Mouse (Mus musculus): ENCODE data around the gene Ick. TPM values are rescaled to one million over a fixed set of nuclear protein-coding genes. Genes with fewer than 3 reads are reported as not detected.

Ick gene
- polyA plus RNA-seq, 1 experiment, result not detected

GRCm38 (mm10) chr9:78190651-78191634 is 82.0 kb downstream of the Ick start:
- WGBS, result 6% methylated on average over 19 of the region's 19 CpGs
- TF ChIP-seq POLR2A (IDR thresholded peaks at IDR 0.05; ENCODE audit: insufficient read depth, low read depth, low read length) (no peak), CTCF (IDR thresholded peaks at IDR 0.05; ENCODE audit: insufficient read depth, low read depth, low read length) (no peak)
- no peak overlapping the region for H3K27ac ChIP-seq (ENCODE audit: insufficient read depth, low read depth, low read length)
- H3K4me1 ChIP-seq (ENCODE audit: control insufficient read depth, insufficient read depth, low read length), result peaks cover 7% of the 10 kb centered on the region; the same call in 1 of the 2 replicates
- no peak overlapping the region for H3K4me3 ChIP-seq (ENCODE audit: insufficient read depth, low read depth, low read length)

DNA sequence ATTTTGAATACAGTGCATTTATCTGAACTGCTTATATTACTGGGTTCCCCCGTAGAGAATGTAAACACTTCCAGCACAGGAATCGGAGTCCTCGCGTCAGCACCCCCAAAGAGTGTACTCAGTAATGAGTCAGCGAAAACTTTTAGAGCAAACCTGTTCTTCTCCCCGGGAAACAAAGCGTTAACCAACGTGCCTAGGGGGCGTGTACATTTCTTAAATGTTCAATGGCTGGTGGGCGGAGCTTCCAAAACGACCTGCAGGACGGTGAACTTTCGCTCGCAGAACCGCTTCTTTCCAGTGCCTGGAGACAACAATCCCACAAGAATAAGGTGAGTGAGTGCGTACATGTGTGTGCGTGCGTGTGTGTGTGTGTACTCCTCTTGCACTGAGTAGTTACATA is 82.7 kb downstream of the Ick start:
- Histone ChIP-seq H3K4me1 (ENCODE audit: control insufficient read depth, insufficient read depth, low read length) (peaks cover 7% of the 10 kb centered on the region; the same call in 1 of the 2 replicates), H3K27ac (ENCODE audit: insufficient read depth, low read depth, low read length) (no peak overlapping the region), H3K4me3 (ENCODE audit: insufficient read depth, low read depth, low read length) (peak overlapping the region; percentile 36)
- TF ChIP-seq POLR2A (IDR thresholded peaks at IDR 0.05; ENCODE audit: insufficient read depth, low read depth, low read length), result no peak
- TF ChIP-seq CTCF (IDR thresholded peaks at IDR 0.05; ENCODE audit: insufficient read depth, low read depth, low read length), result no peak
- WGBS, result 3% methylated on average over 18 of the region's 18 CpGs

DNA sequence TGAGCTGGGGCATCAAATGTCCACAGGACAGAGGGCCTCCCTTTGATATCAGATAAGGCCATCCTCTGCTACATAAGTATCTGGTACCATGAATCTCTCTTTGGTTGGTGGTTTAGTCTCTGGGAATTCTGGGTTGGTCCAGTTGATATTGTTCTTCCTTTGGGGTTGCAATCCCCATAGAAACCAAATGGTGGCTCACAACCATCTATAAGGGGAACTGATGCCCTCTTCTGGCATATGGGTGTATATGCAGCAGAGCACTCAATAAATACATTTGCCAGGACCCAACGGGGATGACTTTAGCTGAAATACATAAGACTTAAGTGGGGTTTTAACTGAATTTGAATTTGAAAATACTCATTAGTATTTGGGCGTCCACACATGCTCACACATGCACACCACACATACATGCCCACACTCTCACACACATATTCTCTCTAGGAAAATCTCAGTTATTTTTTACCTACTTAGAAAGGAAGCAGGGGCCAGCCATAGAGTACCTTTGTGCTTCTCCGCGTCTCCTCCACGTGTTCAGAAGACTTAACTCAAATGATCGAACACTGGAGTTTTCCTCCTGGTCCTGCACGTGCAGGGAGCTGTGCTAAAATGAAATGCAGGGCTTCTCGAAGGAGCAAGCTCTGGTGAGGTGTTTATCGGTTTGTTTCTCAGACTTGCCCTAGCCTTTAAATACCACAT is 85.1 kb downstream of the Ick start:
- TF ChIP-seq POLR2A (IDR thresholded peaks at IDR 0.05; ENCODE audit: insufficient read depth, low read depth, low read length) (no peak), CTCF (IDR thresholded peaks at IDR 0.05; ENCODE audit: insufficient read depth, low read depth, low read length) (no peak)
- WGBS, result 37% methylated on average over 9 of the region's 9 CpGs
- Histone ChIP-seq H3K4me3 (ENCODE audit: insufficient read depth, low read depth, low read length) (no peak overlapping the region), H3K27ac (ENCODE audit: insufficient read depth, low read depth, low read length) (no peak overlapping the region), H3K4me1 (ENCODE audit: control insufficient read depth, insufficient read depth, low read length) (peaks cover 7% of the 10 kb centered on the region; the same call in 1 of the 2 replicates)

DNA sequence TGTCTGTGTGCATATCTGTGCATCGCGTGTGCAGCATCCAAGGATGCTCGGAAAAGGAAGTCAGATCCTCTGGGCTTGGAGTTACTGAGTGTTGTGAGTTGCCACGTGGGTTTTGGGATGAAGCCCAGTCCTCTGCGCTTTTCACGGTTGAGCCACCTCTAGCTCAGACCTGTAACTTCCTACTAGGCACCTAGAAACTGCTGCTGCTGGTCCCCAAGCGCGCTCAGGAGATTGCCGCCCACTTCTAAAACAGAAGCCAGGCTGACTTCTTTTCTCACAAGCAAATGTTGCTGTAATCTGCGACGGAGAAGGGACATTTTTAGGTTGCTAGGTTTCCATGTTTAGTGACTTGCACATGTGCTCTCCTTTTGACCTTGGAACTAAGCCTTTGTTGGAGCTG is 86.0 kb downstream of the Ick start:
- TF ChIP-seq POLR2A (IDR thresholded peaks at IDR 0.05; ENCODE audit: insufficient read depth, low read depth, low read length) (no peak), CTCF (IDR thresholded peaks at IDR 0.05; ENCODE audit: insufficient read depth, low read depth, low read length) (no peak)
- WGBS, result 69% methylated on average over 11 of the region's 11 CpGs
- Histone ChIP-seq H3K4me1 (ENCODE audit: control insufficient read depth, insufficient read depth, low read length) (peaks cover 7% of the 10 kb centered on the region; the same call in 1 of the 2 replicates), H3K4me3 (ENCODE audit: insufficient read depth, low read depth, low read length) (no peak overlapping the region), H3K27ac (ENCODE audit: insufficient read depth, low read depth, low read length) (no peak overlapping the region)

DNA sequence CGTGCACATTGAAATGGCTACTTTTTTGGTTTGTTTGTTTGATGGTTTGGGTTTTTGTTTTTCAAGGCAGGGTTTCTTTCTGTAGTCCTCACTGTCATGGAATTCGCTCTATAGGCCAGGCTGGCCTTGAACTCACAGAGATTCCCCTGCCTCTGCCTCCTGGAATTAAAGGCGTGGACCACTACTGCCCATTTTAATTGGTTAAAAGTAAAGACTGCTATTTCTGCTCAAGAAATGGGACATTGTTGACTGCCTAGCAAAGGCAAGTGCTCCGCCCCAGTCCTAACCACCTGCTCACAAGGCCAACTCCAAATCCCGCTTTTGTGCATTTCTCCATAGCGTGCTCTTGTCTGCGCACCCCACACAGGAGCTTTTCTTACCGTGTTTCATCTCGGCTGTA is 88.8 kb downstream of the Ick start:
- no peak for TF ChIP-seq CTCF (IDR thresholded peaks at IDR 0.05; ENCODE audit: insufficient read depth, low read depth, low read length)
- no peak for TF ChIP-seq POLR2A (IDR thresholded peaks at IDR 0.05; ENCODE audit: insufficient read depth, low read depth, low read length)
- no peak overlapping the region for H3K4me3 ChIP-seq (ENCODE audit: insufficient read depth, low read depth, low read length)
- 98% methylated on average over 9 of the region's 9 CpGs for WGBS

GRCm38 (mm10) chr9:78204194-78204593 is 95.2 kb downstream of the Ick start:
- H3K4me3 ChIP-seq (ENCODE audit: insufficient read depth, low read depth, low read length), result no peak overlapping the region
- no peak for TF ChIP-seq POLR2A (IDR thresholded peaks at IDR 0.05; ENCODE audit: insufficient read depth, low read depth, low read length)
- TF ChIP-seq CTCF (IDR thresholded peaks at IDR 0.05; ENCODE audit: insufficient read depth, low read depth, low read length), result no peak
- H3K27ac ChIP-seq (ENCODE audit: insufficient read depth, low read depth, low read length), result no peak overlapping the region
- no peaks in the 10 kb centered on the region for H3K4me1 ChIP-seq (ENCODE audit: control insufficient read depth, insufficient read depth, low read length)
- WGBS, result 89% methylated on average over 6 of the region's 6 CpGs

More for the DNA sequence above, 88.8 kb downstream of the Ick start:
- Histone ChIP-seq H3K4me1 (ENCODE audit: control insufficient read depth, insufficient read depth, low read length) (peaks cover 4% of the 10 kb centered on the region; the same call in 1 of the 2 replicates), H3K27ac (ENCODE audit: insufficient read depth, low read depth, low read length) (no peak overlapping the region)

DNA sequence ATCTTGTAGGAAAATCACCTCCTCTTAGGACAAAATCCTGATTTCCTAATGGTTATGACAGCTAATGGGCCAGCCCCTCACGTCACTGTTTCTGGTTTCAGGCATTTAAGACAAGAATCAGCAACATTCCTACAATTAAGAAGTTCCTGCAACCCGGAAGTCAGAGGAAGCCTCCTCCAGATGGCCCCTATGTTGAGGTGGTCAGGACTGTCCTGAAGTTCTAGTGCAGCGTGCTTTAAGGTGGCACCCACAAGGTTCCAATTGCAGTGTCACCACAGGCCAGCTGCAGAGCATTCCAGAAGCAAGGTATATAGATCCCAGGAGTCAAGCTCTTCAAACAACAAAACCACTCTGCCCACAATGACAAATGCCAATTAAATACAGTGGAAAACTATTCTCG is 100.0 kb downstream of the Ick start:
- H3K4me1 ChIP-seq (ENCODE audit: control insufficient read depth, insufficient read depth, low read length), result no peaks in the 10 kb centered on the region
- no peak overlapping the region for H3K27ac ChIP-seq (ENCODE audit: insufficient read depth, low read depth, low read length)
- WGBS, result 85% methylated on average over 4 of the region's 4 CpGs
- H3K4me3 ChIP-seq (ENCODE audit: insufficient read depth, low read depth, low read length), result no peak overlapping the region
- TF ChIP-seq POLR2A (IDR thresholded peaks at IDR 0.05; ENCODE audit: insufficient read depth, low read depth, low read length), result no peak

DNA sequence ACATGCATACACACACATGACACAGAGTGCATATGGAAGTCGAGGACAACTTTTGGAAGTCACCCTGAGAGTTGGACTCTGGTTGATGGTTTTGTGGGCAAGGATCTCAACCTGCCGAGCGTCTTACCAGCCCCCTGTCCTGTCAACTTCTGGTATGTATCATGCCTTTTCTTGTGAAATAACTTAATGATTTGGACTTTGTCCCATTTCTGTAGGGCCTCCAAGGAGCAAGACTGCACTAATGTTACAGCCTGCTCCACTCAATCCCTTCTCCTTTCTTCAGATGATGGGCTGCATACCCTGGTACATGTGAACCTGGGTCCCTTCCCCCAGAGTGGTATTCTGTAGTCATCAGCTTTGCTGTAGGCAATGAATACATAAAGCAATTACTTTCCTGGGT is 101.1 kb downstream of the Ick start:
- Histone ChIP-seq H3K4me1 (ENCODE audit: control insufficient read depth, insufficient read depth, low read length) (no peaks in the 10 kb centered on the region), H3K27ac (ENCODE audit: insufficient read depth, low read depth, low read length) (no peak overlapping the region), H3K4me3 (ENCODE audit: insufficient read depth, low read depth, low read length) (no peak overlapping the region)
- no peak for TF ChIP-seq CTCF (IDR thresholded peaks at IDR 0.05; ENCODE audit: insufficient read depth, low read depth, low read length)
- no peak for TF ChIP-seq POLR2A (IDR thresholded peaks at IDR 0.05; ENCODE audit: insufficient read depth, low read depth, low read length)
- 96% methylated on average over 3 of the region's 3 CpGs for WGBS

- no peaks in the 10 kb centered on the region for H3K4me1 ChIP-seq (ENCODE audit: control insufficient read depth, insufficient read depth, low read length)
- H3K27ac ChIP-seq (ENCODE audit: insufficient read depth, low read depth, low read length), result no peak overlapping the region
- H3K4me3 ChIP-seq (ENCODE audit: insufficient read depth, low read depth, low read length), result no peak overlapping the region
- 99% methylated on average over 2 of the region's 2 CpGs for WGBS
- no peak for TF ChIP-seq CTCF (IDR thresholded peaks at IDR 0.05; ENCODE audit: insufficient read depth, low read depth, low read length)
- TF ChIP-seq POLR2A (IDR thresholded peaks at IDR 0.05; ENCODE audit: insufficient read depth, low read depth, low read length), result no peak
These were observed 101.8 kb downstream of the Ick start for GRCm38 (mm10) chr9:78210821-78211220.
